Mouse (Mus musculus) embryonic fibroblast, embryonic 13.5 days (primary cell): ENCODE results near the gene Ednra.

Experiments used
- CTCF ChIP-seq: IDR thresholded peaks from 2 replicates; pipeline ENCODE4 v1.5.1; 2011; ENCODE audit warnings: mild to moderate bottlenecking, control low read depth, low read length, moderate library complexity, borderline replicate concordance; ENCODE audit not compliant: insufficient read depth
- POLR2A ChIP-seq: IDR thresholded peaks from 2 replicates; pipeline ENCODE4 v1.6.1; 2011; ENCODE audit warnings: low read depth, mild to moderate bottlenecking, control low read depth, low read length, moderate library complexity

- TF ChIP-seq CTCF (no peak), POLR2A (no peak)
Measured at GRCm38 (mm10) chr8:77755441-77755840, 31.2 kb upstream of the Ednra start.
